Mouse (Mus musculus): ENCODE measurements around the gene Ndufb5. TPM values are rescaled to one million over a fixed set of nuclear protein-coding genes. Genes with fewer than 3 reads are reported as not detected.
"Not testable (repeated sequence)": the region's sequence is repeated elsewhere in the genome, so short reads cannot be mapped to it uniquely, and the experiment has no call there.

The Ndufb5 gene
- polyA plus RNA-seq, 1 experiment from 2014 or later = 280 TPM

DNA sequence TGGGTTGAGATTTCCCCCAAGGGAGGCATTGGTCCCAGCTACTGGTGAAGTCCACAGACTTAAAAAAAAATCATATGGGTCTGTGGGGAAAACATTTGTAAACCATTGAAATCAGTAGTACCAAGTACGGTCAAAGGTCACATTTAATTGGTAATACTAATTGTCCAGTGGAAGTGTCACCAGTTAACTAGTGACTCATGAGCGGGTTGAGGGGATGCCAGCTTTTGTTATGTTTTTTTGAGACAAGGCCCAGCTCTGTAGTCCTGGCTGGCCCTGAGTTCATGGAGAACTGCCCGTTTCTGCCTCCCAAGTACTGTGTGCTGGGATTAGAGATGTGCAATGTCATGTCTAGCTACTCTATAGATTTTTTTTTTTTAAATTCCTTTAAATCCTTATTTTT lies 23.1 kb upstream of the Ndufb5 start:
- DNase-seq (ENCODE audit: low spot score) = no peak
- ATAC-seq (ENCODE audit: insufficient read depth, low FRiP score, low TSS enrichment) = no peak
- Histone ChIP-seq H3K36me3 (ENCODE audit: control insufficient read depth, insufficient read depth, low read length) (peaks cover 18% of the 10 kb centered on the region), H3K4me3 (ENCODE audit: low read depth, low read length) (no peak overlapping the region), H3K9ac (ENCODE audit: low read length) (no peak overlapping the region), H3K4me2 (ENCODE audit: low read depth) (no peak overlapping the region), H3K27ac (ENCODE audit: low read depth, low read length) (no peak overlapping the region), H3K27me3 (ENCODE audit: control insufficient read depth, insufficient read depth, low read length) (no peaks in the 10 kb centered on the region), H3K9me3 (ENCODE audit: control insufficient read depth, low read length) (no peaks in the 10 kb centered on the region), H3K4me1 (ENCODE audit: control insufficient read depth, insufficient read depth, low read length) (peaks cover 7% of the 10 kb centered on the region; the same call in 1 of the 2 replicates)
- WGBS = 87% methylated on average over 3 of the region's 3 CpGs

DNA sequence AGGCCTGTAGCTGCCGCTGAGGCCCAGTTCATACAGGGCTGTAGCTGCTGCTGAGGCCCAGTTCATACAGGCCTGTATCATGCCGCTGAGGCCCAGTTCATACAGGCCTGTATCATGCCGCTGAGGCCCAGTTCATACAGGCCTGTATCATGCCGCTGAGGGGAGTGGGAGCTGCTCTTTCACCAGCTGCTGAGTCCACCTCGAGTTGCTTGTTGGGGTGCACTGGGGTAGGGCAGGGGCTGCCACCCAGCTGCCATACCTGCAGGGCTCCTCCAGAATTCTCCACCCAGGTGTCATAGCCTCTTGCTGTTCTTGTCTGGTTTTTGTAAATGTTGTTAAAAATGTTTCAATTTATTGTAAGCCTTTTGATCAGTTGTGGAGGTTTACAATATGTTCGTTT lies 19.4 kb upstream of the Ndufb5 start:
- DNase-seq (ENCODE audit: low spot score); H3K9ac ChIP-seq (ENCODE audit: low read length); H3K27me3 ChIP-seq (ENCODE audit: control insufficient read depth, insufficient read depth, low read length); H3K4me3 ChIP-seq (ENCODE audit: low read depth, low read length); ATAC-seq (ENCODE audit: insufficient read depth, low FRiP score, low TSS enrichment); H3K4me1 ChIP-seq (ENCODE audit: control insufficient read depth, insufficient read depth, low read length); H3K27ac ChIP-seq (ENCODE audit: low read depth, low read length); H3K9me3 ChIP-seq (ENCODE audit: control insufficient read depth, low read length); H3K4me2 ChIP-seq (ENCODE audit: low read depth): not testable (repeated sequence)
- H3K36me3 ChIP-seq (ENCODE audit: control insufficient read depth, insufficient read depth, low read length) = peaks cover 29% of the 10 kb centered on the region
- 95% methylated on average over 6 of the region's 6 CpGs for WGBS

DNA sequence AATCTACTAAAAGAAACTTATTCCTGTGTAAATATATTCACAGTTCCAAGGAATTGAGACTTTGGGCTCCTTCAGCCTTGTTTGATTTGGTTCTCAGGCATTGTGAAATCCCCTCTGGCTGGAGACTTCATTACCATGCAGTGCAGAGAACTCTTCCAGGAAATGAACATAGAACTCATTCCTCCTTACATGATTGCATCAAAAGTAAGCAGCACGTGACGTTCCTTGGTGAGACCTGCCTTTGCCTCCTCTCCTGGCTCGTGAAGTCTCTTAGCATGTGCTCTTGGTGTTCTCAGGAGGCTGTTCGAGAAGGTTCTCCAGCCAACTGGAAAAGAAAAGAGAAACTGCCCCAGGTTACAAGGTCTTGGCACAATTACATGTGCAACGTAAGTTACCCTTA lies 18.5 kb upstream of the Ndufb5 start:
- DNase-seq (ENCODE audit: low spot score) = no peak
- no peak overlapping the region for H3K4me2 ChIP-seq (ENCODE audit: low read depth)
- WGBS = 91% methylated on average over 5 of the region's 5 CpGs
- H3K9ac ChIP-seq (ENCODE audit: low read length) = no peak overlapping the region
- H3K27me3 ChIP-seq (ENCODE audit: control insufficient read depth, insufficient read depth, low read length) = no peaks in the 10 kb centered on the region
- H3K4me3 ChIP-seq (ENCODE audit: low read depth, low read length) = no peak overlapping the region
- H3K9me3 ChIP-seq (ENCODE audit: control insufficient read depth, low read length) = no peaks in the 10 kb centered on the region
- no peak for ATAC-seq (ENCODE audit: insufficient read depth, low FRiP score, low TSS enrichment)
- H3K4me1 ChIP-seq (ENCODE audit: control insufficient read depth, insufficient read depth, low read length) = no peaks in the 10 kb centered on the region
- no peak overlapping the region for H3K27ac ChIP-seq (ENCODE audit: low read depth, low read length)
- peaks cover 30% of the 10 kb centered on the region for H3K36me3 ChIP-seq (ENCODE audit: control insufficient read depth, insufficient read depth, low read length)

DNA sequence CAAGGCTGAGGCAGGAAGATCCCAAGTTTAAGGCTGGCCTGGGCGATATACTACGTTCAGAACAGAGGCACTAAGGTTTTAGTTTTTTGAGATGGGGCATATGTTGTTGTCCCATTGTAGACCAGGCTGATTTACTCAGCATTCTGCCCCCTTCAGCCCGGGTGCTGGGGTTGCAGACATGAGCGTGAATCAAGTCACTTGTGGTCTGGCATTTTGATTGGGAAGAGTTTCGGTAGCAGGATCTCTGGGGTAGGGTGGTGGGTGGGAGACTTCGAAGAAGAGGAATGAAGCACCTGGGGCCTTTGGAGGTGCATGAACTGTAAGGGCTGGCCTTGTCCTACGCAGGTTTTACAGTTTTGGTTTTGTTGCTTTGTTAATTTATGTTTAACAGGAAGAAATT lies 12.6 kb upstream of the Ndufb5 start:
- Histone ChIP-seq H3K4me2 (ENCODE audit: low read depth) (no peak overlapping the region), H3K27me3 (ENCODE audit: control insufficient read depth, insufficient read depth, low read length) (no peaks in the 10 kb centered on the region), H3K9me3 (ENCODE audit: control insufficient read depth, low read length) (no peaks in the 10 kb centered on the region), H3K36me3 (ENCODE audit: control insufficient read depth, insufficient read depth, low read length) (peaks cover 34% of the 10 kb centered on the region), H3K9ac (ENCODE audit: low read length) (no peak overlapping the region), H3K4me3 (ENCODE audit: low read depth, low read length) (no peak overlapping the region), H3K4me1 (ENCODE audit: control insufficient read depth, insufficient read depth, low read length) (no peaks in the 10 kb centered on the region), H3K27ac (ENCODE audit: low read depth, low read length) (no peak overlapping the region)
- ATAC-seq (ENCODE audit: insufficient read depth, low FRiP score, low TSS enrichment) (no peak), DNase-seq (ENCODE audit: low spot score) (no peak)
- WGBS = 96% methylated on average over 7 of the region's 7 CpGs

DNA sequence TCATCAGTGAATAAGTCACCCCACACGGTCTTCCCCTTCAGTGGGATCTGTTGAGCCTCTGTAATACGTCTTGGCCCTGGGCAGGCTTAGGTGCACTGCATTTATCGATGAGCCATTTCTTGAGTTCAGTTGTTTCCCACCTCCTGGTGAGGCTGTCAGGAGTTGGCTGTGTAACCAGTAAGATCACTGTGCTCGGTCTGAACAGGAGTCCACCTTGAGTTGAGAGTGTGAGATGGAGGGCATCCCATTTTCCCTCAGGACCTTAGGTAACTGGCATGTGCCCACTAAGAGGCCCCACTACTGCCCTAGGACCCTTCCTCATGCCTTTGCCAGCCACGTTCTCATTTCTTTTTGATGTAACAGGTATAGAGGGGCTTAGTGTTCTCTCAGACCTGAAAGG lies 10.8 kb upstream of the Ndufb5 start:
- no peaks in the 10 kb centered on the region for H3K9me3 ChIP-seq (ENCODE audit: control insufficient read depth, low read length)
- DNase-seq (ENCODE audit: low spot score) = no peak
- H3K4me3 ChIP-seq (ENCODE audit: low read depth, low read length) = no peak overlapping the region
- WGBS = 89% methylated on average over 5 of the region's 5 CpGs
- ATAC-seq (ENCODE audit: insufficient read depth, low FRiP score, low TSS enrichment) = no peak
- H3K27me3 ChIP-seq (ENCODE audit: control insufficient read depth, insufficient read depth, low read length) = no peaks in the 10 kb centered on the region
- H3K27ac ChIP-seq (ENCODE audit: low read depth, low read length) = no peak overlapping the region
- H3K4me2 ChIP-seq (ENCODE audit: low read depth) = no peak overlapping the region
- H3K9ac ChIP-seq (ENCODE audit: low read length) = no peak overlapping the region
- peaks cover 26% of the 10 kb centered on the region for H3K36me3 ChIP-seq (ENCODE audit: control insufficient read depth, insufficient read depth, low read length)
- no peaks in the 10 kb centered on the region for H3K4me1 ChIP-seq (ENCODE audit: control insufficient read depth, insufficient read depth, low read length)

DNA sequence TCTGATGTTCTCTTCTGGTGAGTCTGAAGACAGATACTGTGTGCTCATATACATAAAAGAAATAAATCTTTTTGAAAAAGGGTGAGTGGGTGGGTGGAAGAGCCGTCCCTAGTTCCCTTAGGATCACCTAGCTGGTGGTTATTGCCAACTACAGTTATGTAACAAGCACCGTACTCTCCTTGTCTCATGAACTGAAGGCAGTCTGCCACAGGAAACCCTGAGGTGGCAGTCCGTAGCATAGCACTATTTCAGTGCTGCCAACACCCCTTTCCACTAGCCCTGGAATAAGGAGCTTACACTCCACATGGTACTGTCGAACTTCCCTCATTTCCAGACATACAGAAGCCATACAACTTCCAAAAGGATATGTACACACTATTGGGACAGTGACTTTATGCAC lies 8.9 kb upstream of the Ndufb5 start:
- DNase-seq (ENCODE audit: low spot score) (no peak), ATAC-seq (ENCODE audit: insufficient read depth, low FRiP score, low TSS enrichment) (no peak)
- Histone ChIP-seq H3K9ac (ENCODE audit: low read length) (no peak overlapping the region), H3K27ac (ENCODE audit: low read depth, low read length) (no peak overlapping the region), H3K9me3 (ENCODE audit: control insufficient read depth, low read length) (no peaks in the 10 kb centered on the region), H3K4me2 (ENCODE audit: low read depth) (no peak overlapping the region), H3K36me3 (ENCODE audit: control insufficient read depth, insufficient read depth, low read length) (peaks cover 28% of the 10 kb centered on the region), H3K4me1 (ENCODE audit: control insufficient read depth, insufficient read depth, low read length) (no peaks in the 10 kb centered on the region), H3K4me3 (ENCODE audit: low read depth, low read length) (no peak overlapping the region), H3K27me3 (ENCODE audit: control insufficient read depth, insufficient read depth, low read length) (no peaks in the 10 kb centered on the region)
- WGBS = 87% methylated on average over 4 of the region's 4 CpGs

DNA sequence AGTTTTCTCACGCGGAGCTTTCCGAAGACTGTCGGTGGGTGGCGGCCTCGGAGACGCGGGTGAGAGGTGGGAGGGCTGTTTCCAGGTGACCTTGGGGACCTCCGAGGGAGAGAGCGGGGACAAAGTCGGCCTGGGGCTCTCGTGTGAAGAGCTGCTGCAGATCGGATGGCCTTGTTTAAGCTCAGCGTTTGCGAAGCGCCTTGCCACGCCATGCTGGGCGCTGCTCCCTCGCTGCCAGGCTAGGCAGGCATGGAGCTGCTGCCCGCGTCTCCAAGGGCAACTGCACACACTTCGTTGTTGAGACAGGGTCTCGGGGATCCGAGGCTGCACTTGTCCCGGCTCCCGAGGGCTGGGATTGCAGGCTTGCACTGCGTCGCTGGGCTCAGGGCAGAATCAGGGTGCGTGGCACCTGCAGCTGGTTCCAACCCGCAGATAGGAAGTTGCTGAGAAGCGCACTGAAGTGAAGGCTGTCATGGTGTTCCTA lies 424 bp downstream of the Ndufb5 start, which contains the start of gene Mrpl47:
Gene Mrpl47 (minus strand): TSS at position 434 of the 484 bp plus-strand sequence.
- H3K4me2 ChIP-seq (ENCODE audit: low read depth) = peak within 1 kb of the TSS; percentile 79
- ATAC-seq (ENCODE audit: insufficient read depth, low FRiP score, low TSS enrichment) (peak; percentile 61), DNase-seq (ENCODE audit: low spot score) (no peak)
- no peaks in the 10 kb centered on the region for H3K9me3 ChIP-seq (ENCODE audit: control insufficient read depth, low read length)
- H3K4me1 ChIP-seq (ENCODE audit: control insufficient read depth, insufficient read depth, low read length) = peaks cover 8% of the 10 kb centered on the region; the same call in 1 of the 2 replicates
- H3K36me3 ChIP-seq (ENCODE audit: control insufficient read depth, insufficient read depth, low read length) = 0 out of 2 replicates have a peak, but pooled peaks cover 2% of the 10 kb centered on the region
- WGBS = under 1% methylated on average over 31 of the region's 31 CpGs
- peak within 1 kb of the TSS; percentile 91 for H3K4me3 ChIP-seq (ENCODE audit: low read depth, low read length)
- H3K9ac ChIP-seq (ENCODE audit: low read length) = peak within 1 kb of the TSS; percentile 85
- peak within 1 kb of the TSS; percentile 73 for H3K27ac ChIP-seq (ENCODE audit: low read depth, low read length)
- H3K27me3 ChIP-seq (ENCODE audit: control insufficient read depth, insufficient read depth, low read length) = no peaks in the 10 kb centered on the region

DNA sequence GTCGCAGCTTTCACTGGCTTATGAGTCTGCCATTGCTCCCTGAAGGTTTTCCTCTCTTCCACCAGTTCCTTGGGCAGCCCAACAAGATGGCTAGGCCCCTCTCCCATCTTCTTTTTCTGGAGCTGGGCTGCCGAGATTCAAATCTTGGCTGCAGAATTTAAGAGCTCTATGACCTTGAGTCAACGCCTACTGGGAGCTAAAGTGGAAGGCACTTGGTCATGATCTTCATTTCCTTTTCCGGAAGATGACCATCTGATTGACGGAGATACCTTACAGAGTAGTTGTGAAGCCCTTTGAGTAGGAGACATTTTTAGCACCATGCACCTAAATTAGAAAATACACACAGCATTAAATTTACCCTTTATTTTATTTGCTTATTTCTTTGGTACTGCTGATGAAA lies 1.8 kb downstream of the Ndufb5 start:
- no peak overlapping the region for H3K27ac ChIP-seq (ENCODE audit: low read depth, low read length)
- no peak overlapping the region for H3K9ac ChIP-seq (ENCODE audit: low read length)
- no peak overlapping the region for H3K4me2 ChIP-seq (ENCODE audit: low read depth)
- no peaks in the 10 kb centered on the region for H3K36me3 ChIP-seq (ENCODE audit: control insufficient read depth, insufficient read depth, low read length)
- H3K4me1 ChIP-seq (ENCODE audit: control insufficient read depth, insufficient read depth, low read length) = peaks cover 8% of the 10 kb centered on the region; the same call in 1 of the 2 replicates
- H3K4me3 ChIP-seq (ENCODE audit: low read depth, low read length) = no peak overlapping the region
- ATAC-seq (ENCODE audit: insufficient read depth, low FRiP score, low TSS enrichment) (no peak), DNase-seq (ENCODE audit: low spot score) (no peak)
- H3K9me3 ChIP-seq (ENCODE audit: control insufficient read depth, low read length) = no peaks in the 10 kb centered on the region
- no peaks in the 10 kb centered on the region for H3K27me3 ChIP-seq (ENCODE audit: control insufficient read depth, insufficient read depth, low read length)
- WGBS = 93% methylated on average over 5 of the region's 5 CpGs

DNA sequence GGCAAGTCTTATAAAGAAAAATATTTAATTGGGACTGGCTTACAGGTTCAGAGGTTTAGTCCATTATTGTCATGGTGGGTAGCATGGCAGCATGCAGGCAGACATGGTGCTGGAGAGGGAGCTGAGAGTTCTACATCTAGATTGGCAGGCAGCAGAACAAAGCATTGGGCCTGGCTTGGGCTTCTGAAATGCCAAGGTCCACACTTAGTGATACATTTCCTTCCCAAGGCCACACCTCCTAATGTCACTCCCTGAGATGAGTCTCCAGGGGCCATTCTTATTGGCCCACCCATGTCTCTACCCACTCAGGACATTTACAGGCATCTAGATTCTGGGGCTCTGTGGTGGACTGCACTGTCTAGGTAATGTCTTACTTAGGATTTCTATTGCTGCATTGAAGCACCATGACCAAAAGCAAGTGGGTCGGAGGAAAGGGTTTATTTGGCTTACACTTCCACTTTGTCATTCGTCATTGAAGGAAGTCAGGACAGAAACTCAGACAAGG lies 5.5 kb downstream of the Ndufb5 start:
- ATAC-seq (ENCODE audit: insufficient read depth, low FRiP score, low TSS enrichment) = no peak
- Histone ChIP-seq H3K27me3 (ENCODE audit: control insufficient read depth, insufficient read depth, low read length) (no peaks in the 10 kb centered on the region), H3K27ac (ENCODE audit: low read depth, low read length) (no peak overlapping the region)

More for the DNA sequence above, 5.5 kb downstream of the Ndufb5 start:
- no peak overlapping the region for H3K4me3 ChIP-seq (ENCODE audit: low read depth, low read length)
- DNase-seq (ENCODE audit: low spot score) = no peak
- H3K9ac ChIP-seq (ENCODE audit: low read length) = no peak overlapping the region
- H3K36me3 ChIP-seq (ENCODE audit: control insufficient read depth, insufficient read depth, low read length) = no peaks in the 10 kb centered on the region
- H3K4me1 ChIP-seq (ENCODE audit: control insufficient read depth, insufficient read depth, low read length) = 0 out of 2 replicates have a peak, but pooled peaks cover 4% of the 10 kb centered on the region
- WGBS = 80% methylated on average over 2 of the region's 2 CpGs
- H3K4me2 ChIP-seq (ENCODE audit: low read depth) = no peak overlapping the region
- H3K9me3 ChIP-seq (ENCODE audit: control insufficient read depth, low read length) = no peaks in the 10 kb centered on the region
